Mouse (Mus musculus): ENCODE results near the gene Acly.

- TF ChIP-seq POLR2A (IDR thresholded peaks at IDR 0.05; ENCODE audit: control insufficient read depth, low read depth, low read length), result no peak
- TF ChIP-seq CTCF (IDR thresholded peaks at IDR 0.05; ENCODE audit: control insufficient read depth, insufficient read depth, insufficient replicate concordance, low read depth, low read length), result no peak
Measured at GRCm38 (mm10) chr11:100559476-100559875, 31.7 kb upstream of the Acly start.

Data from testis, adult 2 months (tissue).